Mouse (Mus musculus) CH12F3 (cell line): ENCODE data around the gene Zfp276.
"Not testable (repeated sequence)": the region's sequence is repeated elsewhere in the genome, so short reads cannot be mapped to it uniquely, and the experiment has no call there.

Source experiments
- in situ Hi-C: fragments of 300-500 bp; cut with MboI; formaldehyde crosslinking; loops from 2 replicates; pipeline ENCODE4 v1.14.3; 2020; ENCODE audit warnings: low sequenced_read_pairs

Gene Zfp276

DNA sequence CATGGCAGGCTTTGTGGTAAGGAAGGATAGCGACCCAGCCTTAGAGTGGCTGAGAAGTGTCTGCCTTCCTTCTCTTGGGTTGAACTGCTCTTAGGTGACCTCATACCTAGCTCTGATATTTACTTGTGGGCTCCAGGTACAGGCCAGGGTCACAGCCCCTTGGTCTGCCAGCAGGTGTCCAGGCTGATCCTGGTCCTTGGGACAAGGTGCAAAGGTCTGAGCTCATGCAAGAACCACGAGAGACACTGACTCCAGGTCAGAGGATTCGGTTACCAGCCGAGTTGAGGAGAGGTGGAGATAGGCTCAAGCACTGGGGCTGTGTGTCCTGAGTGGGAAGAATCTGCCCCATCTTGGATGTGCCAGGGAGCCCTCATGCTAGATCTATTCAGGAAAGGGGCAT, 9.6 kb upstream of the Zfp276 start:
- in situ Hi-C loops: no loop called here

DNA sequence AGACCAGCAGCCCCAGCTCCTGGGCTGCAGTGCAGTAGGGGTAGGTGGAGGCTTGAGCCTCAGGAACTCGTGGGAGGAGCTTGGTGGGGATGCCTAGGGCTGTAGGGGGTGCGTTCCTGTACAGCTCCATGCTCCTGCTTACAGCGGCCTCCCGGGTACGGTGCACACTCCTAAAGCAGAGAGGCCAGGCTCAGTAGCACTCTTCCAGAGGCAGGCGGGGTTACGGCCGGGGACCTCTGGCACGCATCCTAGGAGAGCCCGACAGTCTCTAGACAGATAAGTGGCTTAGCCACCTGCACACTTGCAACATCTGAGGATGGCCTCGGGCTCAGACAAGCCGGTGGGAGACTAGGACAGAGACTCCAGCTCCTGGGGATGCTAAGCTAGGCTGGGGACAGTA, 8.5 kb upstream of the Zfp276 start:
- in situ Hi-C loops: no loop called here

DNA sequence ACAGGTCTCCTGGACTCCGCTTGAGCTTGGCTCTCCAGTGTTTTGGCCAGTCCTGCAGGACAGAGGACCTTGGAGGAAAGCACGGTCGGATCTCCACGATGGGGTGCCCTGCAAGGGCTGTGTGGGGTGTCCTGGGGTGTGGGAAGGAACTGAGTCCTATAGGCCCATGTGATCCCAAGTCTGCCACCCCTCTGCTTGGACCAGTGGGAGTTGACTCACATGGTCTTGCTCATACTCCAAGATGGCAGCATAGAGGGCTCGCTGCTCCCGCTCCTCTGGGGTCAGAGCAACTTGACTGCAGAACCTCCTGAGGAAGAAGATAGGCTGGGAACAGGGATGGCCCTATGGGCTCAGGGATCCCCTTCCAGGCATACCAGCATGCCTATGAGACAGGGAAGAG, 6.2 kb upstream of the Zfp276 start:
- in situ Hi-C loops: no loop called here

DNA sequence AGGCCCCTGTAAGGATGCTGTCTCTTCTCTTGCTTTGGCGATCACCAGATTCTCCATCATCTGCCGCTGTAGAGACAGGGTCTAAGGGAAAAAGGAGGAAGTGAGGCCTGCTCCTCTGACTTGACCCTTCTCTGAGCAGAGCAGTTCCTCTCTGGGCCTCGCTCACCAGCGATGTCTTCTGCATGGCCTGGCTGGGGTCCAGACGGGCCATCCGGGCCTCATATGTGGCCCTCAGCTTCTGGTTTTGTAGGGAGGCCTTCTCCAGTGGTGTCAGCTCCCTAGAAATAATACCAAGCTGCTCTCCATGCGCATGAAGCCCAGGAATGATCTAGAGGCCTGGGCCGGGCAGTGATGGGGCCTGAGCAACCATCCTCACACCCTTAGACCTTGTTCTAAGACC, 5.4 kb upstream of the Zfp276 start:
- in situ Hi-C loops: no loop called here

DNA sequence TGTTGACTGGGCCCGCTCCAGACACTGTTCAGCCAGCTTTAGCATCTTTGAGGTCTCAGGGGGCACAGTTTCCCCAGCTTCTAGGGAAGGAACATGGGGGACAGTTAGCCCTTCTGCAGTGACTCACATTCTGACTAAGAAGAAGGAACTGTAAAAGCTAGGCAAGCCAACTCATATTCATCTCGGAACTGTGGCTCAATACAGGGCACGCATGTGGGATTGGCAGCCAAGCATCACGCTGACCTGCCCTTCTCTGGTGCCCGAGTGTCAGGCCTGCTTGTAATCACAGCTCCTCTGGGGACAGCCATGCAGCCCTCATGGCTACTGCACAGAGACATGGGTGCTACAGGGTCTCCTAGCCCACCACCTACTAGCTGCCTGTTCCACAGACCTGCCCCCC, 3.1 kb upstream of the Zfp276 start:
- in situ Hi-C loops: no loop called here

DNA sequence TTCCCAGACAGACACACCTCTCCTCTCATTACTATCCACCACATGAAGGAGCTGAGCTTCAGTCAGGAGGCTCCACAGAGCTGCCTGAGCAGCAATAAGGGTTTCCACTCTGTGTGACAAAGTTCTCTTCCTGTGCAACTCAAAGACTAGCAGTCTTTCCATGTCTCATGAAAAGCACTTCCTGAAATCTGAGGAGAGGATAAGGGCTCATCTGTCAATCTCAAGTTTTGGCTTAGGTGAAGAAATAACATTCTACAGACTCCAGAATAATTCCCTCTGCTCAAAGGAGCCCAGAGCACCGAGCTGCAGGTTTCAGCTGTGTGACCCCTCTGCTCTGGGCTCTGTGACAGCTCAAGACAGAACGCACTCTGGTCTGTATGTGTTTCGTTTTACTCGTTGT, 1.1 kb upstream of the Zfp276 start:
- in situ Hi-C loops: no loop called here

DNA sequence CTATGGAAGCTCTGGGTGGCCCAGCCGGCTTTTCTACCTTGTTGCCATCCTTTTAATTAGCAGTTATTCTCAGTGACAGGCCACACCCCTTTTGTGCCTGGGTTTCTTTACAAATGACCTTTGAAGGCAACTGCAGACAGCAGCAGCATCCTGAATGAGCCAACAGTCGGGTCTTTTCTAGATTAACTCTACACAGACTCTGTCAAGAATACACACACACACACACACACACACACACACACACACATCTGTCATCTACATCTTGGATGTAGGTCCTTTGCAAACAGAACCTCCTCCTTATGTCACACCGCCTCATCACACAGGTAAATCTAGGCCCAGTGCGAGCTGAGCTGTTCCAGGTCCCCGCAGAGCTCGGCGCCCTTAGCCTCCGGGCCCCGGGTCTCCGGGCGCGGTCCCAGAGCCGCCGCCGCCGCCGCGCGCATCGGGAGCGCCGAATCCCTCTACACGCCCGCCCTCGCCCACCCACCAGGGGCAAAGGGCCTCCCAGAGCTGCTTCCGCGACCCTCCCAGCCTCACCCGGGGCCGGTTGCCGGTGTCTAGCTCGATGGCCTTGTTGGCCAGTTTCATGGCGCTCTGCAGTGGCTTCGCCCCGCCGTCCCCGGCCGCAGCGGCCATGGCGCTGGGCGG, 420 bp upstream of the Zfp276 start:
- in situ Hi-C loops: no loop called here

DNA sequence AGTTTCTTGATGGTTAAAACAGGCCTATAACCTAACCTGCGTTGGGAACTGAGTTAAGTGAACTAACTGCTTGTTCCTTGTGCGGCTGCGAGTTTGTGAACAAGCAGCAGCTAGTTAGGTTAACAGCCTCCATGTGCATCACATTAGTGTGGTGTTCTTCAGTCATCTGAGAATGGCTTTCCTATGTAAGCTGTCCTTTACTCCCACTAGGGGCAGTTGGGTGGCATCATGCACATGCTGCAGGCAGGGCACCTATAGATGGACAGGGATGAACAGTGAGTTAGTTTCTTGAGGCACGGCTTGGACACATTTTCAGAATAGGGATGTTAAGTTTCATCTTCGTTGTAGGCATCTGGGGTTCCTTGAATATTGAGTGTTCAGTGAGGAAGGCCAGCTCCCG, 1.2 kb downstream of the Zfp276 start:
- in situ Hi-C loops: no loop called here

DNA sequence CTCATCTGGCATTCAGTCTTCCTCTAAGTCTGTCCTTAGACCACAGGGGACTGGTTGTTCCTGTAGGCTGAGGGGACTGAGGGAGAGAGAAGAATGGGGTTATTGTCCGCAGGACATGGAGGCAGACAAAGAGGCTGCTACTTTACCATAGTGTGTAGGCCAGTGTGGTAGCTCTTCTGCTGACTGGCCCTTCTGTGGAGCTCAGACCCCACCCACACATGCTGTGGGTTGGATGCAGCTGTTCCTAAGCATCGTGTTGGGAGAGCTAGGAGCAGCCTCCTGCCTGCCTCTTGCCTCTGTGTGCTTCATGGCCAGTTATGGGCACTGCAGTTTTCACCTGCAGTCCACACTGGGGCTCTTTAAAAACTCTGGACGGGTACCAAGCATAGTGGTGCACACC, 3.1 kb downstream of the Zfp276 start:
- in situ Hi-C loops: no loop called here

DNA sequence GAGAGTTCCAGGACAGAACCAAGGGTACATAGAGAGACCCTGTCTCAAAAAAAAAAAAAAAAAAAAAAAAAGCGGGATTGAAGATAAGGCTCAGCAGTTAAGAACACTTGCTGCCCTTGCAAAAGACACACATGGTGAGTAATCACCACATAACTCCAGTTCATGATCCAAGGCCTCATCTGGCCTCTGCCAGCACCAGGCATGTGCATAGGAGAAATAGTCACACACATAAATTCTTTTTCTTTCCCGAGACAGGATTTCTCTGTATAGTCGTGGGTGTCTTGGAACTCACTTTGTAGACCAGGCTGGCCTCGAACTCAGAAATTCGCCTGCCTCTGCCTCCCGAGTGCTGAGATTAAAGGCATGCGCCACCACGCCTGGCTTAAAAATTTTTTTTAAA, 3.6 kb downstream of the Zfp276 start:
- in situ Hi-C loops: not testable (repeated sequence)

DNA sequence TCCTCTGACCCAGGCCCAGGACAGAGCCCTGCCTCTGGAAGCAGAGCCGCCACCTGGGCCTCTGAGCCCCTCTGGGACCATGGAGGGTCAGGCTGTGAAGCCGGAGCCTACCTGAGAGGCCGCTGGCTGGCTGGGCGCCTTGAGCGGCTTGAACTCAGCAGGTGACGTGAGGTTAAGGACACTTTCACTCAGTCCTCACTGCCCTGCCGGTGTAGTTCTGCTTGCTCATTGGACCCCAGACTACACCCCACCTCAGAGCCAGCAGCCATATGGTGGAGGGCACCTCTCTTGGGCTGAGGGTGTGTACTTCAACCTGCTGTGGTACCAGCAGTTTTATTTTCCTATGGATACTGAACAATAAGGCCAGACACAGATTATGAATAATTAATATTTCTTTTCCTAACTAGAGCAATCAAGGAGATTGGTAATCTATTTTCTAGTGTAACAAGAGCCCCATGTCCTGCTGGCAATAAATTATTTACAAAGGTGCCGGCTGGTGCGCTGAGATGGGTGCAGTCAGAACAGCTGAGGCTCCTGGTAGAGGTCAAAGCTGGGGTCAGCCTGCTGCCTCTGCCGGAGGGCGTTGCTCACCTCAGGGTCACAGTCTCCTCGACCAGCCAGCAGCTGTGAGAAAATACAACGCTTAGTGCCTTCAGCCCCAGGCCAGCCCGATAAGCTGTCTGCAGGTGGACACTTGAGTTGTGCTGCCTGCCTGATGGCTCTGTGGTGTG, 14.1 kb downstream of the Zfp276 start:
- in situ Hi-C loops: no loop called here

DNA sequence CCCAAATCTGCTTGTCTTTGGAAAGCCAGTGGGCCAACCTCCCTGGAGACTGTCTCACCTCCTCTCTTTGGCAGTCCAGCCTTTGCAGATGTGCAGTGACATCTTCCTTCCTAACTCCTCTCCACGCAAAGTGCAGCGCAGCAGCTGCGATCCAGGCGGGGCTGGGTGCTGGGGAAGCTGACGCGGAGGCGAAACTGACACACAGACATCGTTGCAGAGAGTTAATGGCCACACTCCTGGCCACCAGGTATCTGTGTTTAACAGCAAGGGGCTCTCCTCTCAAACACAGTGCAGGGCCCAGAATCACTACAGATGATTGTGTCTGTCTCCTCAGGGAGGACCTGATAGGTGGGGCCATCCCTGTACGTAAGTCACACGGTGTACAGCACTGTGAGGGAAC, 17.2 kb downstream of the Zfp276 start:
- in situ Hi-C loops: no loop called here

DNA sequence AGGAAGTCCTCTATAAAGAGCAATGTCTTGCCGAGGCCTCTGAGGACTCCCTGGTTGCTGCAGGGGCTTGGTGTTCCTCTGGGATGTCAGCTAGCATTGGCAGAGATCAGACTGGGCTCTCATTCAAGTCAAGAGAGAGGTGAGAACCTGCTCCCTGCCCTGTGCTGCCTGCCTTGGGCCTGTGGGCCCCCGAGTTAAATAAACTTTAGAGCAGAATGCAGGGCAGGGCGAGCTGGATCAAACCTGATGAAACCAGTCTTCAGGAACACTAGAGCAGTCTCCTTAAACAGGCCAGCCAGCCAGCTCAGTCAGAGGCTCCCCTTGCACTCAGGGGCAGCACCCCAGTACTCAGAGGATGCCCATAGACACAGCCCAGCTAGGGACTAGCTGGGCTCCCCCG, 17.9 kb downstream of the Zfp276 start:
- in situ Hi-C loops: no loop called here

DNA sequence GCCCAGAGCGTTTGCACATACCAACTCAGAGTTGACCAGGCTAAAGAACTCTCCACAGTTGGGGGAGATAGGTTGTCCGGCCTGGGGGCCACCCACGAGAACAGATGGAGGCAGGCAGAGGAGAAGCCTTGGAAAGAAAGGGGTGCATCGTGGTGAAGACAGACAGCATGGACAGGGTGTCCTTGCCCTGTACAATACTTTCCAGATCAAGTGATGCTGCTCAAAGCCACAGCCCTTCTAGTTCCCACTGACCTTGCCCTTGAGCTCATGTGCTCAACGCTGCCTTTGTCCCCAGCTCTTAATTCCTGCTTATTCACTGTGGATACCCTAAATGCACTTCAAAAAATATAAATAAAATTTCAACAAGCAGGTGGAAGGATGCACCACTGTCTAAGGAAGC, 20.5 kb downstream of the Zfp276 start:
- in situ Hi-C loops: no loop called here

DNA sequence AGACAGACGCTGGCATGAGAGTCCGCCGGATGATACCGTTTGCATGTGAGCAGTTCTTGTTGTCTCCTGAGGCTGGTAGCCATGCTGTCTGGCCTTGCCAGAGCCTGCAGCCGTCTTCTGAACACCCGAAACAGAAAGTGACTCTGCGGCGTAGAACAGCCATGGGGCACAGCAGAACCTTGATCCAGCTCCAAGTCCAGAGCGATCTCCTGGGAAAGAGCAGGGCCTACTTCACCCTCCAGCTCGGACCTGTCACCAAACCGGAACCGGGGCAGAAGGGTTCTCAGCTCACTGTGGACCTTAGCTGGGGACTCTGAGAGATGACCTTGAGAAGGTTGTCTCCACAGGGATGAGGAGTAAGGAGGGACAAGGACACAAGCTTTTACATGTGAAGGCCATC, 21.1 kb downstream of the Zfp276 start:
- in situ Hi-C loops: no loop called here

DNA sequence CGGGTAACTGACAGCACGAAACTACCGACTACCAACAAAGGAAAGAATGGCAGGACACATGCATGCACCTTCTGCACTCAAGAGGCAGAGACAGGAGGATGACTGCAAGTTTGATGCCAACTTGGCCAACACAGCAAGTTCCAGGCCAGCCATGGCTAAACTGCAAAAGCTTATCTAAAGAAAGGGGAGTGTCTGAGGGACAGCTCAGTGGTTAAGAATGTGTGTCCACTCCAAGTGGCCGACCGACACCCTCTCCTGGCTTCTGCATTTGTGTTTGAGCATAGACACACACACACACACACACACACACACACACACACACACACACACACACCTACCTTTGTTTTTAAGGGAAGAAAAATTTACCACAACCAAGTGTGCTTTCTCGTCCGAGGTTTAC, 24.4 kb downstream of the Zfp276 start:
- in situ Hi-C loops: no loop called here

DNA sequence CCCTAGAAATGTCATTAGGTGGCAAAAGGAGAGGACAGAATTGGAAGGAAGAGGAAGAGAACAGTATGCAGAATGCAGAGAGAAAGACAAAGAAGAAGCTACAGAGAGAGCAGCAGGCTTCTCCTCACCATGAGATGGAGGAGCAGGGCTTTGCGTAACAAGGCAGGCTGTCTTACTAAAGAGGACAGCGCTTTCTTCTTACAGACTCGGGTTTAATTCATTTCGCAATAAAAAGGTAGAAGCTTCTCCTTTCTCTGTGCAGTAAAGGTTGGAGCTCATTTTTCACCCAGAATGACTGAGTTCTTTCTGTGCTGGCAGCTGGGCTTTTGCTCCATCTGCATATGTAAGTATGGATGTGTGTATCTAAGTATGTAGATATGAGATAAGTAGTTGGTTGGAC, 25.8 kb downstream of the Zfp276 start:
- in situ Hi-C loops: no loop called here

DNA sequence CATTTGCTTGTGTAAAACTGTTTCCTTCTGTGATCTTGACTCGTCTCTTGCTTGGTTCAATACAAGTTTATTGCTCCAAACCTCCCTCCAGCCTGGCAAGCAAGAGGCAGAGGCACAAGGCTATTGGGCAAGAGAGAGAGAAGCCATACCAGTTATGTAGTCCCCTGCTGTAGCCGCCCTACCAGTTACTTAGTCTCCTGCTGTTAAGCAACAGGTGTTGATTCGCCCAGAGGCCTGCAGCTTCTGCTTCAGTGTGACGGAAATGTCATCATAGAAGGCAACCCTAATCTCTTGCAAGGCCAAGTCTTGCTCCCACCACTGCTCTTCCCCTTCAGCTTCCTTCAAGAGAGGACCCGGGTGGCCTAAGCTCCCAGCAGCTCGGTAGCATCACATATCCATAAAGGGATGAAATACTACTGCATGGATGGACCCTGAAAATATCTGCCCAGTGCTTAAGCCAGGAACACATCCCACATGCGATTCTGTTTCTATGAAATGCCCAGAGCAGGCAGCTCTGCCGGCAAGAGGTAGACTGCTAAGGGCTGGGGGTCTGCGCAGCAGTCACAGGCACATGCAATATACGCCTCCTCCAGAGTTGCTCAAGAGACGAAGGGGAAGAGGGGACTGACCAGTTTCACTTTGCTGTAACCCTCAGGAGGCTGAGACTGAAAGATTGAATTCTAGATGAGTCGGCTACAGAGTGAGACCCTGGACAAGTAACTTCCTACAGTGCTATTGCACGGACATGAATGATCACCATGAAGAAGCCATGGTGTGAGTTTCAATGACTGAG, 26.5 kb downstream of the Zfp276 start:
- in situ Hi-C loops: no loop called here

DNA sequence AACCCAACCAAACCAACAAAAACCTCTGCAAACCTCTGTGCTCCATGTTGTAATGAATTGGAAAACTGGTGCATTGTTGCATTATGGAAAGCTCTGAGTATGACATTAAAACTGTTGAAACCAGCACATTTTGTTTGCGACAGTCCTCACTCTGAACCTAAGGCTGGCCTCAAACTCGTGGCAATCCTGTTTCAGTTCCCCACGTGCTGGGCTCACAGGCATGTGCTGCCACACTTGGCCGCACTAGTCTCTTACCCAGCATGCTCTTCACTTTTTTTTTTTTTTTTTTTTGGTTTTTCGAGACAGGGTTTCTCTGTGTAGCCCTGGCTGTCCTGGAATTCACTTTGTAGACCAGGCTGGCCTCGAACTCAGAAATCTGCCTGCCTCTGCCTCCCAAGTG, 29.0 kb downstream of the Zfp276 start:
- in situ Hi-C loops: not testable (repeated sequence)

DNA sequence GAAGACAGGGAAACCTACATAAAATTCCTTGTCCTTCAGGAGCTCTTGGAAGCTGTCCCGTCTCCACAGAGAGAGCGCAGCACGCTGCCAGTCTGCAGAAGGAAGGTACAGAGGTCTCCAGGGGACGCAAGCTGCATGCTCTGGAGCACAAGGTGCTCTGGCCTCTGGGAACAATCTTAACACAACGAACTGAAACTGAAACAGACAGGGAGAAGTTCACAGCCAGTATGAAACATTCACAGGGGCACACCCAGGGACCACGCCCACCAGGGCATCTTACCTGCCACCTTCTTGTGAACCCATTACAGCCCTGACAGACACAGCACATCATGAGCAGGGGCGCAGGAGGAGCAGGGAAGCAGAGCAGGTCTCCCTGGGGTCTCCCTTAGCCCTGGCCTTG, 30.0 kb downstream of the Zfp276 start:
- in situ Hi-C loops: no loop called here

DNA sequence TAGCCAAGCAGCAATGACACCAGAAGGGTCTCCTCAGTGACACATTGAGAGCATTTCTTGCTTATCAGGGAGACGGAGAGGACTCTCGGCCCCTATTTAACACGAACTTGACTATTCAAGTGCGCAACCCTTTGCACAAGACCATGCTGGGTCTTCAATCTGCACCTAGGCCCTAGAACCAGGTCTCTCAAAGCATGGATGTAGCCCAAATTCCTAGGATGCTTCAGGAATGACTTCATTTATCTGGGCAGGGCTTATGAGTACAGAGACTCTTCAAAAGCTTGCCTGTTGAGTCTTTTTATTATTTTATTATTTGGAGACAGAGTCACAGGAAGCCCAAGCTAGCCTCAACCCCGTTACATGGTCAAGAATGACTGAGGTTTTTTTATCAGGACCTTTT, 30.5 kb downstream of the Zfp276 start:
- in situ Hi-C loops: no loop called here

DNA sequence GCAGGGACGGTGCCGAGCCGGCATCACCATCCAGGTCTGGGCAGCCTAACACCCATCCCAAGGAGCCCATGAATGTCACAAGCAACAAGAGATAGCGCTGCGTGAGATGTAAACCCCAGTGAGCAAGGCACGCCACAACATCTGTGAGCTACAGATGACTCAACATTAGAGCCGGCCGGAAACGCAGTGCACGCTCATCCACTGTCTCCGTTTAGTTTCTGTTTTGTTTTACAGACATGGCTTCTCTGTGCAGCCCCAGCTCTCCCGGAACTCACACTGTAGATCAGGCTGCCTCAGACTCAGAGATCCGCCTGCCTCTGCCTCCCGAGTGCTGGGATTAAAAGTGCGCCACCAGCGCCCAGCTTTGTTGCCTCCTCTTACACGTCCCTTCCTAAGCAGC, 33.4 kb downstream of the Zfp276 start:
- in situ Hi-C loops: no loop called here
